Mouse (Mus musculus): ENCODE data around the gene Gstp3.
"Not testable (repeated sequence)": the region's sequence is repeated elsewhere in the genome, so short reads cannot be mapped to it uniquely, and the experiment has no call there.

Gene Gstp3

GRCm38 (mm10) chr19:4037788-4038232 is 21.6 kb downstream of the Gstp3 start, which contains the start of gene Gstp1:
TSS of gene Gstp1 (minus strand) at chr19:4037985.
- peak; percentile 88 for DNase-seq (ENCODE audit: low spot score)

- DNase-seq (ENCODE audit: low spot score) = not testable (repeated sequence)
Measured at GRCm38 (mm10) chr19:4037154-4037787, 22.1 kb downstream of the Gstp3 start.

DNA sequence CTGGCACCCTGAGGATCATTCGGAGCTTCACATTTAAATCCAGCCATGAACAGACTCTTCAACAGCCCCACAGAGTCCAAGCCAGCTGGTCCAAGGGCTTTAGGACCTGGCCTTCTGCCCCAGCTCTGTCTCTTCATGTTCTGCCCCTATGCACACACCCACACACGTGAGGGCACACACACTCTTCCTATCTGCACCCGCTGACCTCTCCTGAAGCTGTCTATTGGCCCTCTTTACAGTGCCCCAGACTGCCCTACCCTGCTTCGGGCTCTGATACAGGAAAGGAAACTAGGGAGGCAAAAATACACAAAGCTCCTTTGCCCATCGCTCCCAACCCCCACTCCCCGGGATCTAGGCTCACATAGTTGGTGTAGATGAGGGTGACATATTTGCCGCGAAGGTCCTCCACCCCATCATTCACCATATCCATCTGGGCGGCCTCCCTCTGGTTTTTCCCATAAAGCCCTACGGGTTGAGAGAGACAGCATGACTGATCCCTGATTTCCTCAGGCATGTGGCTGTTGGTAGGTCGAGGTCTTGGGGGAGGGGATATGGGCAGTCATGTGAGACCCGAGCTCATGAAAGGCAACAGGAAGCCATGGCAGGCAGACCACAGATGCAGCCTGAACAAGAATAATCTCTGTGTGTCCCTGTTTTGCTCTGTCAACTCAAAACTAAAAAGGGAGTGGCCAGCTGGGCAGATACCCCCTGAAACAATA is 22.9 kb downstream of the Gstp3 start:
- peak; percentile 44 for DNase-seq (ENCODE audit: low spot score)

GRCm38 (mm10) chr19:4033742-4034141 is 25.6 kb downstream of the Gstp3 start:
- no peak for DNase-seq (ENCODE audit: low spot score)

DNA sequence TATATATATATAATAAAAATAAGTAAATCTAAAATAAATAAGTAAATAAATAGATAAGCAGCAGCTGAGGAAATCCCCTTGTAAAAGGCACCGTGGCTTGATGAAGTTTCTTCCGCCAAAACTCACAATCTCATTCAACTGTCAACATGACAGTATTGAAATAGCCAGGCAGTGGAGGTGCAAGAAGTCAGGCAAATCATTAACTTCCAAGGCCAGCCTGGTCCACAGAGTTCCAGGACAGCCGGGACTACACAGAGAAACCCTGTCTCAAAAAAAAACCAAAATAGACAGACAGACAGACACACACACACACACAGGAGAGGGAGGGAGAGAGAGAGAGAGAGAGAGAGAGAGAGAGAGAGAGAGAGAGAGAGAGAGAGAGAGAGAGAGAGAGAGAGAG is 26.1 kb downstream of the Gstp3 start:
- DNase-seq (ENCODE audit: low spot score) = peak; percentile 38

DNA sequence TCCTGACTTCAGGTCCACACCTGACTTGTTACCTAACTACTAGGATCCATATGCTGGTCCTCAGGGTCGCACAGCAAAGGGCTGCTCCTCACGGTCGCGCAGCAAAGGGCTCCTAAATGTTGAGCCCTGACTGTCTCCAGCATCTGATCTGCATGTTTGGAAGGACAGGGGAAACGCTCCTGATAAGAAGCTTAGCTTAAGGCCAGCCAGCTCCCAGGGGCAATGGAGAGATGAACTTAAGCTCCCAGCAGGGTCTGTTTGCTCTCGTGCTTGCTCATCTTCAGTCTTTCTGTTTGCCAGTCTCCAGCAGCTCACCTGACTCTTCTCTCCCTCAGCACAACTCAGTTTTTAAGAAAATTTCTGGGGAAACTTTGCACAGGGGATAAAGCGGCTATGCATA is 26.7 kb downstream of the Gstp3 start:
- DNase-seq (ENCODE audit: low spot score) = peak; percentile 34

DNA sequence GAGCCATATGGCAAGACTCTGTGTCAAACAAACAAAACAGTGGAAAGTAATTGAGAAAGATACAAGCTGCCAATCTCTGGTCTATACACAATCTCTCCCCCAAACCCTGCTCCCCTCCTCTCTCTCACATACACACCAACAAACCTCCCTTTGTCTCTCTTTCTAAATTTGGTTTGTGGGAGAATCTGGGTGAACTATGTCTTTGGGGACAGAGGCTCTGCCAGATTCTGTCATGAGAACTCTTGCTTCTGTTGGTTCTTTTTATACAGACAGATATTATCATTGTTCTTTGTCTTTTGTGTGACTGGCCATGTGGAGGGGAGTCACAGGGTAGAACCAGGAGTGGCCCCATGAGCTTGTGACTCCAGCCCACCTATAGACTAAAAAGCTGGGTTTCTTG is 31.8 kb downstream of the Gstp3 start:
- no peak for DNase-seq (ENCODE audit: low spot score)

- no peak for DNase-seq (ENCODE audit: low spot score)
Measured at GRCm38 (mm10) chr19:4023185-4023584, 36.2 kb downstream of the Gstp3 start.

- peak; percentile 86 for DNase-seq (ENCODE audit: low spot score)
Measured at GRCm38 (mm10) chr19:4018743-4019583, 40.4 kb downstream of the Gstp3 start.

DNA sequence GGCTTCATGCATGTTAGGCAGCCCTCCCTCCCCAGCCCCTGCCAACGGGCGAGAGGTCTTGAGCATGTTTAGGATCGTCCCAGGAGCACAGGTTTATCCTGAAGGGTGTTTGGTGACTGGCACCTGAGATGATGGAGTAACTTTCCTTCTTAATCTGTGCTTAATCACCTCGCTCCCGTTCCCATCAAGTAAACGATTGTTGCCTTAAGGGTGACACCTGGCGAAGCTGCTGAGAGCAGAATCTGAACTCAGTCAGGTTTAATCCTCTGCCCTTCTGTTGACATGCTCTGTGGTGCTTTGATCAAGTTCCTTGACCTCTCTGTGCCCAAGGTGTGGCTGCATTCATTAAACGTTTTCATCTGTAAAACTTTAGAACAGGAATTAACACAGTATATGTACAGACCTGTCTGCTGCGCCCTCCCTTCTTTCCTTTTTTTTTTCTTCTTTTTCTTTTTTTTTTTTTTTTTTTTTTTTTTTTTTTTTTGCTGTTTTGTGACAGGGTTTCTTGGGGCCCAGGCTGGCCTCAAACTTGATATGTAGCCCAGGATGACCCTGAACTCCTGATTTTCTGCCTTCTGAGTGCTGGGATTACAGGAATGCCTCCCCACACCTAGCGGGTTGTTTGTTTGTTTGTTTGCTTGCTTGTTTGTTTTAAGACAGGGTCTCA is 41.3 kb downstream of the Gstp3 start:
- no peak for DNase-seq (ENCODE audit: low spot score)

GRCm38 (mm10) chr19:4015635-4016034 is 43.7 kb downstream of the Gstp3 start:
- DNase-seq (ENCODE audit: low spot score) = no peak

GRCm38 (mm10) chr19:4014802-4015201 is 44.6 kb downstream of the Gstp3 start:
- DNase-seq (ENCODE audit: low spot score) = no peak

DNA sequence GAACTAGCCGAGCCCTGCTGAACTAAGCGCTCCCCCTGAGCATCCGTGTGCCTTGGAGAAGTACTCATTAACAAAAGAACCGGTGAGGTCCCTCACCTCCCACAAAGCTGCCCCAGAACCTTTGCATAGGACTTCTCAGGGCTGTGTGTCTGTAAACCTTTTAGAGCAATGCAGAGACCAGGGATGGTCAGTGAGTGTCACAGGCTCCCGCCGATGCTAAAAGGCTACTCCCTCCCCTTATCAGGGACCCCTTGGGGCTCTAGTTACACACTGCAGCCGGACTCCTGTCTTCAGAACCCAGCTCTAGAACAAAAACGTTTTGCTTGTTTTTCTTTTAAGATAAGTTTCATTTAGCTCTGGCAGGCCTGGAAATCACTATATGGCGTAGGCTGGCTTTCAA is 46.3 kb downstream of the Gstp3 start:
- no peak for DNase-seq (ENCODE audit: low spot score)

DNA sequence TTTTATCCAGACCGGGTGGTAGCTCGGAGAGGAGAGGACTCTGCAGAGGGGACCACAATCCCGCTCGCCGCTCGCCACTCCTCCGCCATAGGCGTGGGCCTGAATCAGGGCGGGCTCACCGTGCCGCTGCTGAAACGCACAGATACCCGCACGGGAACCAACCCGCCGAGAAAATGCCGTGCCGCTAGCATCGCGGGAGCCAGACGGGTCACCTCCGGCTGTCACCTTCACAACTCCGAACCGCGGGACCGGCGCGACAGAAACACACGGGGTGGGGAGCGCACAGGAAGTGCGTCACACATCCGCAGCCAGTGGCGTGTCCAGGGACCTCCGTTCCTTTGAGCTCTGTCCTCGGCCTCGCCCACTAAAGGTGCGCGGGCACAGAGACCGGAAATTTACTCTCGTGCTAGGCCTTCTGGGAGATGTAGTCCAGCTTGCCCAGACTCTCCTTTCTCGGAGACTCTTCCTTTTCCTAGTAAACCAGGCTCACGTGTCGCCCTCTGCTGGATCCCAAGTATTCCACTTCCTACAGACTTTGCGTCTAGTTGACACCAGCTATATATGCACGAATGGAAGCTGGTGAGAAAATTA is 46.8 kb downstream of the Gstp3 start, which contains the start of gene Ndufv1:
Gene Ndufv1, minus strand, starts transcription at position 375 of the 591 bp plus-strand sequence.
- peak; percentile 95 for DNase-seq (ENCODE audit: low spot score)

DNA sequence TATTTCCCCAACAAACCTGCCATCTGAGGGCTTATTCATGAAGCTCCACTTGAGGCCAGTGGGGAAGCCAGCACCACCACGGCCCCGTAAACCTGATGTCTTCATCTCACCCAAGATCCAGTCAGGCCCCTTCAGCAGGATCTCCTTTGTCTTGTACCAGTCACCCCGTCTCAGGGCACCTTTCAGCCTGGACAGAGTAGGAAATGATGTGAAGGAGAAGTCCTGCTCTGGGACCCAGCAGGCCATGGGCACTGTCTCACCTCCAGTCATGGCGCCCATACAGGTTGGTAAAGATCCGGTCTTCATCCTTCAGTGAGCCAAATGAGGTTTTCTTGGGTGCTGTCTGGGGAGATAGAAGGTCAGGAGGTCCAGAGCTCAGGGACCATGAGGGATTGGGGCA is 48.3 kb downstream of the Gstp3 start:
- DNase-seq (ENCODE audit: low spot score) = no peak

Measured in testis, postnatal 10 days (tissue).